Mouse (Mus musculus) ES-E14 (cell line): Measurements from ENCODE around the gene Lrrc75a. TPM values are rescaled to one million over a fixed set of nuclear protein-coding genes. Genes with fewer than 3 reads are reported as not detected.

ENCODE experiments used
- DNase-seq: peaks from one replicate; pipeline ENCODE4 v3.0.0-alpha.2; 2013; ENCODE audit warnings: low read depth, low spot score
- H3K27ac ChIP-seq: 2 replicates; pipeline ENCODE4 v1.5.1; 2012; ENCODE audit warnings: low read depth, mild to moderate bottlenecking, low read length, moderate library complexity, mixed read lengths; ENCODE audit not compliant: poor library complexity, insufficient read depth, severe bottlenecking
- H3K36me3 ChIP-seq: 2 replicates; pipeline ENCODE4 v1.6.1; 2012; ENCODE audit warnings: mild to moderate bottlenecking, low read length, moderate library complexity, mixed read lengths; ENCODE audit not compliant: control insufficient read depth, poor library complexity, insufficient read depth, severe bottlenecking
- H3K4me1 ChIP-seq, 2 experiments: fragments of 150-350 bp in 1 of 2; sonication (generic) in 1 of 2; 2 replicates each; pipeline ENCODE4 v1.6.1; 2012; ENCODE audit warnings: low read length in 2 of 2, mild to moderate bottlenecking in 1 of 2, mixed read lengths in 1 of 2; ENCODE audit not compliant: control insufficient read depth in 2 of 2, insufficient read depth in 2 of 2, poor library complexity in 1 of 2
- H3K4me3 ChIP-seq, 2 experiments: fragments of 150-350 bp in 1 of 2; sonication (generic) in 1 of 2; 2 replicates each; pipeline ENCODE4 v1.5.1; 2012; ENCODE audit warnings: low read length in 2 of 2, low read depth in 1 of 2, mild to moderate bottlenecking in 1 of 2, mixed read lengths in 1 of 2; ENCODE audit not compliant: insufficient read depth in 1 of 2, poor library complexity in 1 of 2, severe bottlenecking in 1 of 2
- H3K9ac ChIP-seq: 2 replicates; pipeline ENCODE4 v1.6.1; 2012; ENCODE audit warnings: low read depth, mild to moderate bottlenecking, low read length, mixed read lengths; ENCODE audit not compliant: poor library complexity, insufficient read depth, severe bottlenecking
- H3K9me3 ChIP-seq: fragments of 150-350 bp; sonication (generic); 2 replicates; pipeline ENCODE4 v1.6.1; 2012; ENCODE audit warnings: low read depth, mild to moderate bottlenecking, low read length; ENCODE audit not compliant: control insufficient read depth, insufficient read depth
- CHD2 ChIP-seq: IDR thresholded peaks from 2 replicates; pipeline ENCODE4 v1.6.1; 2014; ENCODE audit warnings: mild to moderate bottlenecking, low read depth, low read length, inconsistent platforms
- HCFC1 ChIP-seq: IDR thresholded peaks from 2 replicates; pipeline ENCODE4 v1.6.1; 2012; ENCODE audit warnings: low read length, inconsistent platforms, borderline replicate concordance; ENCODE audit not compliant: insufficient read depth
- MAFK ChIP-seq: IDR thresholded peaks from 2 replicates; pipeline ENCODE4 v1.6.1; 2014; ENCODE audit warnings: mild to moderate bottlenecking, low read depth, low read length, inconsistent platforms; ENCODE audit not compliant: insufficient read depth
- ZC3H11A ChIP-seq: IDR thresholded peaks from 2 replicates; pipeline ENCODE4 v1.6.1; 2012; ENCODE audit warnings: low read depth, mild to moderate bottlenecking, inconsistent platforms, low read length, borderline replicate concordance
- ZNF384 ChIP-seq: IDR thresholded peaks from 2 replicates; pipeline ENCODE4 v1.6.1; 2012; ENCODE audit warnings: low read depth, low read length, inconsistent platforms
- in situ Hi-C, 2 experiments: fragments of 600-800 bp; cut with MboI; formaldehyde crosslinking; loops; one replicate each; pipeline ENCODE4 v1.15.1; 2025; ENCODE audit warnings: low sequenced_read_pairs in 2 of 2, inconsistent platforms in 1 of 2; ENCODE audit not compliant: unreplicated experiment in 2 of 2
- total RNA-seq: library from RNA; depleted of rRNA; stranded (reverse); fragments of 300-350 nt; gene quantifications from 2 replicates; pipeline ENCODE4 v1.2.3, GENCODE M21; 2012

The Lrrc75a gene
- total RNA-seq, 1 experiment: 9.9 TPM

- H3K4me3 ChIP-seq: no peak overlapping the region
- no peaks in the 10 kb centered on the region for H3K9me3 ChIP-seq
- no peak overlapping the region for H3K27ac ChIP-seq
- TF ChIP-seq HCFC1 (no peak), ZC3H11A (no peak), ZNF384 (no peak), MAFK (no peak), CHD2 (no peak)
- in situ Hi-C loops: loop anchor here in 1 of 2 experiments (5.0 kb wide), 1 partner anchor 65 kb away; no protein-coding TSS in a partner anchor
- H3K4me1 ChIP-seq: peaks cover 0 to 4% of the 10 kb centered on the region in 2 experiments; a peak in 1 of 4 replicates
- no peak for DNase-seq
- H3K36me3 ChIP-seq: no peaks in the 10 kb centered on the region; the same call in 1 of the 2 replicates
- H3K9ac ChIP-seq: no peak overlapping the region
Observed at GRCm38 (mm10) chr11:62612604-62613003, 35.7 kb downstream of the Lrrc75a start.

- Histone ChIP-seq H3K27ac (no peak overlapping the region), H3K4me3 (no peak overlapping the region), H3K9ac (no peak overlapping the region), H3K4me1 (peaks cover 0 to 16% of the 10 kb centered on the region in 2 experiments; a peak in 2 of 4 replicates), H3K36me3 (peaks cover 21% of the 10 kb centered on the region), H3K9me3 (no peaks in the 10 kb centered on the region)
- in situ Hi-C loops: loop anchor here in 1 of 2 experiments (5.0 kb wide), 1 partner anchor 67 kb away; no protein-coding TSS in a partner anchor
- TF ChIP-seq ZC3H11A: no peak
- TF ChIP-seq MAFK: no peak
- TF ChIP-seq ZNF384: no peak
- TF ChIP-seq HCFC1: no peak
- TF ChIP-seq CHD2: no peak
- DNase-seq: no peak
Observed at GRCm38 (mm10) chr11:62610304-62610703, 38.0 kb downstream of the Lrrc75a start.

GRCm38 (mm10) chr11:62608826-62609675 is 39.3 kb downstream of the Lrrc75a start:
- no peaks in the 10 kb centered on the region for H3K9me3 ChIP-seq
- H3K9ac ChIP-seq: no peak overlapping the region
- no peak for DNase-seq
- no peak overlapping the region for H3K4me3 ChIP-seq
- H3K36me3 ChIP-seq: peaks cover 33% of the 10 kb centered on the region
- TF ChIP-seq MAFK (no peak), CHD2 (no peak), ZC3H11A (no peak), HCFC1 (no peak), ZNF384 (no peak)
- peaks cover 0 to 15% of the 10 kb centered on the region in 2 experiments; a peak in 2 of 4 replicates for H3K4me1 ChIP-seq
- H3K27ac ChIP-seq: no peak overlapping the region
- in situ Hi-C loops: no loop called here

GRCm38 (mm10) chr11:62607952-62608201 is 40.4 kb downstream of the Lrrc75a start:
- Histone ChIP-seq H3K4me1 (peaks cover 0 to 15% of the 10 kb centered on the region in 2 experiments; a peak in 2 of 4 replicates), H3K4me3 (no peak overlapping the region), H3K9ac (no peak overlapping the region), H3K27ac (no peak overlapping the region), H3K9me3 (no peaks in the 10 kb centered on the region), H3K36me3 (peaks cover 45% of the 10 kb centered on the region)
- no peak for DNase-seq
- TF ChIP-seq MAFK: no peak
- TF ChIP-seq ZC3H11A: no peak
- TF ChIP-seq HCFC1: no peak
- TF ChIP-seq ZNF384: no peak
- no peak for TF ChIP-seq CHD2
- in situ Hi-C loops: no loop called here
